8 mouse cellular contexts compared by ENCODE assay signal in genomic region chr3:127791056-127791483, GRCm38 (mm10). TPM values are rescaled to one million over a fixed set of nuclear protein-coding genes. Genes with fewer than 3 reads are reported as not detected.
DNase-seq lines count a peak whose midpoint lies in the region; ATAC-seq and TF ChIP-seq lines count a peak whose summit lies in the region.

No protein-coding gene starts in this region.

- no peak overlapping the region for H3K27ac ChIP-seq in heart, postnatal 0 days (ENCODE audit: low read depth)
- no peak overlapping the region for H3K27ac ChIP-seq in limb, embryonic 15.5 days
- H3K27ac ChIP-seq in neural tube, embryonic 14.5 days (ENCODE audit: low read depth, low read length) = no peak overlapping the region

- DNase-seq in embryo, embryonic 10 days (ENCODE audit: low spot score) = peak; percentile 33
- no peak for DNase-seq in embryo, embryonic 10.5 days (ENCODE audit: low spot score)
- peak; percentile 38 for DNase-seq in c-Kit-positive CD71-positive TER-119-negative erythroid progenitor cells, embryonic 14.5 days (ENCODE audit: low read depth)
- DNase-seq in heart, postnatal 0 days (ENCODE audit: low spot score) = no peak
- no peak for DNase-seq in cerebellum, adult 11-12 months
- no peak for DNase-seq in layer of hippocampus, adult 8-10 months (ENCODE audit: low spot score in 2 of 2)

- no peaks in the 10 kb centered on the region for H3K4me1 ChIP-seq in heart, postnatal 0 days (ENCODE audit: control insufficient read depth, insufficient read depth)
- H3K4me1 ChIP-seq in limb, embryonic 15.5 days = peaks cover 19% of the 10 kb centered on the region
- H3K4me1 ChIP-seq in neural tube, embryonic 14.5 days (ENCODE audit: control insufficient read depth, insufficient read depth, low read length) = peaks cover 9% of the 10 kb centered on the region; the same call in 1 of the 2 replicates

- H3K9me3 ChIP-seq in heart, postnatal 0 days (replicated peaks; ENCODE audit: control insufficient read depth, low read length) = no peaks in the 10 kb centered on the region
- no peaks in the 10 kb centered on the region for H3K9me3 ChIP-seq in limb, embryonic 15.5 days
- no peaks in the 10 kb centered on the region; the same call in 1 of the 2 replicates for H3K9me3 ChIP-seq in neural tube, embryonic 14.5 days (ENCODE audit: control insufficient read depth, low read length)

- peaks cover 11% of the 10 kb centered on the region; the same call in 1 of the 2 replicates for H3K27me3 ChIP-seq in heart, postnatal 0 days (ENCODE audit: control insufficient read depth, insufficient read depth, low read length)
- peaks cover 30% of the 10 kb centered on the region for H3K27me3 ChIP-seq in limb, embryonic 15.5 days
- H3K27me3 ChIP-seq in neural tube, embryonic 14.5 days (ENCODE audit: control insufficient read depth, insufficient read depth, low read length) = peaks cover 14% of the 10 kb centered on the region

- no peaks in the 10 kb centered on the region for H3K36me3 ChIP-seq in heart, postnatal 0 days (replicated peaks; ENCODE audit: control insufficient read depth, insufficient read depth, low read length)
- no peaks in the 10 kb centered on the region for H3K36me3 ChIP-seq in limb, embryonic 15.5 days
- no peaks in the 10 kb centered on the region for H3K36me3 ChIP-seq in neural tube, embryonic 14.5 days (ENCODE audit: control insufficient read depth, insufficient read depth, low read length)

- no peak for TF ChIP-seq CTCF in heart, postnatal 0 days (IDR thresholded peaks at IDR 0.05; ENCODE audit: low read depth)

- H3K9ac ChIP-seq in heart, postnatal 0 days (replicated peaks; ENCODE audit: low read depth, low read length) = peak overlapping the region; percentile 57
- no peak overlapping the region for H3K9ac ChIP-seq in limb, embryonic 15.5 days
- H3K9ac ChIP-seq in neural tube, embryonic 14.5 days (replicated peaks; ENCODE audit: low read depth, low read length) = no peak overlapping the region

- H3K4me2 ChIP-seq in heart, postnatal 0 days (ENCODE audit: low read depth, low read length) = peak overlapping the region; percentile 98
- H3K4me2 ChIP-seq in limb, embryonic 15.5 days = peak overlapping the region; percentile 98
- peak overlapping the region; percentile 97 for H3K4me2 ChIP-seq in neural tube, embryonic 14.5 days (ENCODE audit: low read depth, low read length)

- TF ChIP-seq EP300 in heart, postnatal 0 days (IDR thresholded peaks at IDR 0.05; ENCODE audit: low read depth) = no peak

- 0 out of 2 replicates have a peak, but pooled peaks have one; percentile 27 for ATAC-seq in heart, postnatal 0 days (ENCODE audit: insufficient read depth, low read depth)
- no peak for ATAC-seq in limb, embryonic 15.5 days (ENCODE audit: insufficient number of reproducible peaks, low FRiP score, low TSS enrichment, low read depth)
- no peak for ATAC-seq in neural tube, embryonic 14.5 days (ENCODE audit: low read depth)

- WGBS in heart, postnatal 0 days = 4% methylated on average over 15 of the region's 15 CpGs
- WGBS in limb, embryonic 15.5 days = 2% methylated on average over 15 of the region's 15 CpGs
- 3% methylated on average over 15 of the region's 15 CpGs for WGBS in neural tube, embryonic 14.5 days

- peak overlapping the region; percentile 63 for H3K4me3 ChIP-seq in heart, postnatal 0 days (ENCODE audit: low read depth, low read length)
- H3K4me3 ChIP-seq in limb, embryonic 15.5 days = peak overlapping the region; percentile 54
- peak overlapping the region; percentile 47 for H3K4me3 ChIP-seq in neural tube, embryonic 14.5 days (ENCODE audit: low read depth, low read length)

RNA-seq across cellular contexts. Expression of gene Tifa, which starts 1.5 kb away (rescaled TPM):
- 1.4 and 2.4 TPM in 2 replicates for total RNA-seq in heart, postnatal 0 days (2014; rRNA removed; ENCODE audit: low replicate concordance)
- 2.6 and 2.9 TPM in 2 replicates for polyA plus RNA-seq in heart, postnatal 0 days (2015; fragmentation: Nextera tagmentation; extraction: Ambion mirVana)
- polyA plus RNA-seq in limb, embryonic 15.5 days (2015; fragmentation: Nextera tagmentation; extraction: Ambion mirVana) = 3.2 and 3.3 TPM in 2 replicates
- polyA plus RNA-seq in neural tube, embryonic 14.5 days (2014; fragmentation: Nextera tagmentation; extraction: Ambion mirVana) = 2.5 and 3.2 TPM in 2 replicates
- total RNA-seq in layer of hippocampus, adult 8-10 months (2022) = 10 to 100 TPM in 2 of 4 experiments, 1 to 10 TPM in 2; 7.7 to 12.5 (median 9.7) TPM

RNA-seq across cellular contexts. Expression of gene Alpk1, which starts 10.7 kb away (rescaled TPM):
- total RNA-seq in heart, postnatal 0 days (2014; rRNA removed; ENCODE audit: low replicate concordance) = 0.27 and 1.2 TPM in 2 replicates
- 0.55 and 1.0 TPM in 2 replicates for polyA plus RNA-seq in heart, postnatal 0 days (2015; fragmentation: Nextera tagmentation; extraction: Ambion mirVana)
- polyA plus RNA-seq in limb, embryonic 15.5 days (2015; fragmentation: Nextera tagmentation; extraction: Ambion mirVana) = 0.79 and 1.5 TPM in 2 replicates
- polyA plus RNA-seq in neural tube, embryonic 14.5 days (2014; fragmentation: Nextera tagmentation; extraction: Ambion mirVana) = 0.31 and 0.54 TPM in 2 replicates
- total RNA-seq in layer of hippocampus, adult 8-10 months (2022) = 10 to 100 TPM in 3 of 4 experiments, 1 to 10 TPM in 1; 8.6 to 12.3 (median 11.4) TPM

RNA-seq across cellular contexts. Expression of gene Ap1ar, which starts 46.3 kb away (rescaled TPM):
- total RNA-seq in heart, postnatal 0 days (2014; rRNA removed; ENCODE audit: low replicate concordance) = 18.2 and 94.3 TPM in 2 replicates
- polyA plus RNA-seq in heart, postnatal 0 days (2015; fragmentation: Nextera tagmentation; extraction: Ambion mirVana) = 16.4 and 18.0 TPM in 2 replicates
- polyA plus RNA-seq in limb, embryonic 15.5 days (2015; fragmentation: Nextera tagmentation; extraction: Ambion mirVana) = 41.6 and 50.8 TPM in 2 replicates
- 97.9 and 115 TPM in 2 replicates for polyA plus RNA-seq in neural tube, embryonic 14.5 days (2014; fragmentation: Nextera tagmentation; extraction: Ambion mirVana)
- total RNA-seq in layer of hippocampus, adult 8-10 months (2022) = 10 to 100 TPM; 71.5 to 88.5 (median 84.3) TPM

Comparison
In these comparisons a context has a peak if more than half of its experiments do, and no peak if none do; other contexts are left out.
1. DNase-seq: peak in embryo, embryonic 10 days (single experiment) and c-Kit-positive CD71-positive TER-119-negative erythroid progenitor cells, embryonic 14.5 days (single experiment); none in embryo, embryonic 10.5 days (single experiment), heart, postnatal 0 days (single experiment), cerebellum, adult 11-12 months (single experiment) and layer of hippocampus, adult 8-10 months (0 of 2).
2. Peak in every context shown above with its lines, with median percentiles within 50 percentile points of each other: H3K4me2 ChIP-seq and H3K4me3 ChIP-seq.